Mouse (Mus musculus): ENCODE data around the gene Gm13306.
"Not testable (repeated sequence)": the region's sequence is repeated elsewhere in the genome, so short reads cannot be mapped to it uniquely, and the experiment has no call there.

Gm13306 gene

GRCm38 (mm10) chr4:42153136-42153535 is at the start of gene Gm13306:
Gene Gm13306 (plus strand): TSS chr4:42153436.
- not testable (repeated sequence) for DNase-seq (ENCODE audit: low spot score in 2 of 2)

- DNase-seq (ENCODE audit: low spot score in 2 of 2), result not testable (repeated sequence)
Observed at GRCm38 (mm10) chr4:42114517-42114916, 38.7 kb upstream of the Gm13306 start, which contains the start of gene Gm13304. Gene Gm13304 (plus strand): TSS chr4:42114817.

DNA sequence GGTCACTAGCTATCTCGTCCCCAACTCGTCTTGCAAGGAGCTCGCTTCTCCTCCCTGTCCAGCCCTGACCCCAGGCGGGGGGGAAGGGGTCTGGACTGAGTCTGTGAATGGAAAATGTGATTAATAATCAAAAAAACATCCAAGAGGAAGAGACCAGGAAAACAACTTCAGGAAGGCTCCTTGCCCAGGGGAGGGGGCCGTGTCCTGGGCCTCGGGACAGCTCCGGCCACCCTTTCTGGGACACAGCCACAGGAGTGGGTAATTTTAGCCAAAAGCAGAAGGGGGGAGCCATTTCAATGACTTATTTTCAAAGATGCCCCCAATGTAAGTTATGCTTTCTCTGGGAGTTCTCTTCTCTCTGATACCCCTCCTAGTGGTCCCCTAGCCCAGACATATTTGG is 15.3 kb downstream of the Gm13306 start, which contains the start of gene Gm13305:
Gene Gm13305, minus strand, starts transcription at position 101 of the 400 bp plus-strand sequence.
- DNase-seq (ENCODE audit: low spot score in 2 of 2), result not testable (repeated sequence)

DNA sequence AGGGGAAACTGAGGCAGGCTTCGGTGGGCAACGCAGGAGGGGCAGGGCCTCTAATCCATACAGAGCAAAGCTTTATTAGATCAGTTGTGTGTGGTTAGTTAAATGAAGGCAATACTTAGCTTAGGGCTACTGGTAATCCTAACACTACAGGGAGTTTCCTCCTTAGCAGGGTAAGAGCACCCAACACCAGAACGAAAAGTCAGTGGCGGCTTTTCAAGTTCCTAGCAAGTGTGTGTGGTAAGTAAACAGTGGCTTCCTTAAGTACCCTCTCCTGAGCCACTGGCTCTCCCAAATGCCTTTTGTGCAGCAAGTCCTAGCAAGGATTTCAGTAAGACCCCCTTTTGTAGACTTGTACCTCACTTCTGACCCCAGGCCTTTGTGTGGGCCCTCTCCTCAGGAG is 25.0 kb downstream of the Gm13306 start:
- not testable (repeated sequence) for DNase-seq (ENCODE audit: low spot score in 2 of 2)

DNA sequence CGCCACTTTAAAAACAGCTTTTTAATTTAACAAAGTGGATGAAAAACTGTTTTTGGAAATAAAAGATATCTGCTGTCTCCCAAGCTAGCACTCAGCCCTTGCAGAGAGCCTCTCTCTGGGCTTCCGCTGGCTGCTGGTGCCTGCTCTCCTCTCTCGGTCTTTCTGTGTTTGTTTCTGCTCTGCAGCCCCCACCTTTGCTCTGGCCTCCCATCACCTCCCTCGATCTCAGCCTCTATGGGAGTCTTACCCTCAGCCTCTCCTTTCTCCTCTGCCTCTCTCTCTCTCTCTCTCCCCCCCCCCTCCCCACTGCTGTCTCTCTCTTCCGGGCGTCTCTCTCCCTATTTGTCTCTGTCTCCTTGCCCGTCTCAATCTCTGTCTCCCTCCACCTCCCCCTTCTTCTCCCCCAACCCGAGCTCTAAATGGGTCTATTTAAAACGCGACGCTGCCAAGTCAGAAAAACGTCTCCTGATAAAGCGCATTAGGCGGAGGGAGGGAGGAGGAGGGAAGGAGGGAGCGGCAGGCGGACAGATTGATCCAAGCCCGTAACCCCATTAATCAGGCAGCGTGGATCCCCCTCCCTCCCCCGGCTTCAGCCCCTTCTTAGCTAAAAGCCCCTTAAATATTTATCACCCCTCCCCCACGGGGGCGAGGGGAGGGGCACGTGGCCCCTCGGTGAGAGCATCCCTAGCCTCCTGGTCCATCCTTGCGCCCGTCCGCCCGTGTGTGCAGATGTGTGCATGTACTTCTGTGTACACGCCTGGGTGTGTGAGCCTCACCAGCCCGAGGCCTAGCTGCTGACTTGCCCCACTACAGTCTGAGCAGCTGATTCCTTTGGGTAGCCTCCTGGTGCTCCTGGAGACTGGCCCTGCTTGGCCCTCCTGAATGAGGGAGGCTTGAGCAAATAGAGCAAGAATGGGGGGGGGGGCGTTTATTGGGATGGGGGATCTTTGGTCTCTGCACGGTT is 30.3 kb downstream of the Gm13306 start:
- DNase-seq (ENCODE audit: low spot score in 2 of 2), result not testable (repeated sequence)

DNA sequence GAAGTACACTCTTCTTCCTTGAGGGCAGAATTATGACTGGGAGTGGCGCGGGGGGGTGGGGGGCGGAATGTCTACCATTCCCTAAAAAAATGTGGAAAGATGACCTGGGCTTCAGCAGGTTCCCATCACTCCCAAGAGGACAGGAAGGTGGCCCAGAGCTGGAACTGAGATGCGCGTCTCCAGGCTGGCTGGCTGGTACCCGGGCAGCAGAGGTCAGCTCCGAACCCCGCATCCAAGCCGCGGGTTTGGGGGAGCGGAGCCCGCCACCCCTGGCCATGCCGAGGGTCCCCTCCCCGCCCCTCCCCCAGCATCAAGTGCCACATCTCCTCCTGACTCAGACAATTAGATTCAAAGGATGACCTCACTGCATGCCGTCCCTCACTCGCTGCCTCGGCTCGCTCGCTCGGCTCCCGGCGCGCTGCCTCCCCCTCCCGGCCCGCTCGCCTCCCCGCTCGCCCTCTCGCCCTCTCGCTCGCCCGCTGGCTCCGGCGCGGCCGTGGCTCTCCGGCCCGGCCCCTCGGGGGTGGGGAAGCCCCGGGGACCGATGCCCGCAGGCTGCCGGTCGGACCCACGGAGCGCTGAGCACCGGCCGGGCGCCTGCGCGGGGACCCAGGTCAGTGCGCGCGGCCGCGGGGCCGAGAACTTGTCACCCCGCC is 31.2 kb downstream of the Gm13306 start:
- not testable (repeated sequence) for DNase-seq (ENCODE audit: low spot score in 2 of 2)

DNA sequence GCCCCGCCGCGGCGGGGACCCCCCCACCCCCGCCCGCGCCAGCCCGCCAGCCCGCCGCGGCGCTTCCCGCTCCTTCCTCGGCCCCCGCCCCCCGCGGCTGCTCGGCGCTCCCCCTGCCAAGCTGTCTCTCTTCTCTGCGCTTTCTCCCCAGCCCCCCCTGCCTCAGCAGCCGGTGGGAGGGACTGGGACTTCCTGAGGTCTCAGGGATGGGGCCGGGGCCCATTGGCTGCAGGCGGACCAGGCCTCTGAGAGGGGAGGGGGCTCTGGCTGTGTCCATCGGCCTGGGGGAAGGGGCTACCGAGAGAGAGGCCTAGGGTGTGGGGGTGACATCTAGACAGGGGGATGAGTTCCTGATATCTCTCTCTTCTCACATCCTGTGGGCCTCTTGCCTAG is 31.7 kb downstream of the Gm13306 start:
- not testable (repeated sequence) for DNase-seq (ENCODE audit: low spot score in 2 of 2)

Measured in spleen, postnatal 14 days (tissue).